13 mouse cellular contexts compared by ENCODE assay signal in the genomic region with DNA sequence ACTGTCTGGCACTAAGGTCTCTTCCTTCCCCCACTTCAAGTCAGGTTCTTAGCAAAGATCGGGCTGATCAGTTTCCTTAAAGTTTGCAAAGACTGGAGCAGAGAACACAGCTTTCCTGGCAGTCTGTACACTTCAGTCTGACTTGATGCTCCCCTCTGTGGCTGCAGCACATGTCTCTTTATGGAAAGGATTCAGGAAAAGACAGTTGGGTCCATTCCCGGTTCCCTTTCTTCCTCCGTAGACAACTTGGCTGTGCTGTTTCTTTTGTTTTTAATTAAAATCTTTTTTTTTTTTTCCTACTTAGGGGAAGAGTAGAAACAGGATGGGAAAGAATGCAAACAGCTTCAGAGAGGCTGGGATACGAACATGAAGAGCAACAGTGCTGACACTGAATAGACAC.
"Had no signal": no experiment of that assay in that cellular context is flagged by ENCODE, and none has a peak within 500 bp of the region (broad histone marks: within the 10 kb centered on the region; RNA-seq: fewer than 3 reads in every experiment).

No protein-coding gene starts in this region.

- ATAC-seq: midbrain, embryonic 16.5 days had no signal

- DNase-seq: kidney, adult 11 months; kidney, adult 9 months; kidney, postnatal 36 days; lung, adult 18-20 months; right cerebral cortex, postnatal 4 days; thymus, postnatal 25 days had no signal

- H3K27me3 ChIP-seq: midbrain, embryonic 12.5 days; neural tube, embryonic 13.5 days; stomach, embryonic 15.5 days had no signal

- H3K27ac ChIP-seq: kidney, postnatal 0 days; limb, embryonic 13.5 days; liver, embryonic 14.5 days; stomach, embryonic 15.5 days had no signal

- H3K4me3 ChIP-seq: limb, embryonic 13.5 days; midbrain, embryonic 12.5 days; neural tube, embryonic 13.5 days; stomach, embryonic 15.5 days had no signal
